Mouse (Mus musculus) heart, embryonic 12.5 days (tissue): ENCODE data around the gene Cela1. TPM values are rescaled to one million over a fixed set of nuclear protein-coding genes. Genes with fewer than 3 reads are reported as not detected.

Source experiments
- ATAC-seq: fragments of 200-750 bp; cut with Nextera tagmentation; 2 replicates; pipeline ENCODE4 v1.8.0; 2017; ENCODE audit warnings: moderate TSS enrichment, moderate library complexity; ENCODE audit not compliant: insufficient number of reproducible peaks, low FRiP score
- H3K27ac ChIP-seq: fragments of 300-500 bp; sonication (generic); 2 replicates; pipeline ENCODE4 v1.5.1; 2016; ENCODE audit warnings: mild to moderate bottlenecking, moderate library complexity; ENCODE audit not compliant: poor library complexity, severe bottlenecking
- H3K27me3 ChIP-seq: fragments of 300-500 bp; sonication (generic); replicated peaks from 2 replicates; pipeline ENCODE4 v1.6.1; 2016; ENCODE audit warnings: mild to moderate bottlenecking, moderate library complexity
- H3K36me3 ChIP-seq: fragments of 300-500 bp; sonication (generic); 2 replicates; pipeline ENCODE4 v1.6.1; 2016; ENCODE audit warnings: mild to moderate bottlenecking, moderate library complexity
- H3K4me1 ChIP-seq: fragments of 300-500 bp; sonication (generic); replicated peaks from 2 replicates; pipeline ENCODE4 v1.6.1; 2016; ENCODE audit warnings: mild to moderate bottlenecking
- H3K4me2 ChIP-seq: fragments of 300-500 bp; sonication (generic); 2 replicates; pipeline ENCODE4 v1.6.1; 2016; ENCODE audit warnings: mild to moderate bottlenecking, moderate library complexity
- H3K4me3 ChIP-seq: fragments of 300-500 bp; sonication (generic); 2 replicates; pipeline ENCODE4 v1.5.1; 2016; ENCODE audit warnings: mild to moderate bottlenecking
- H3K9ac ChIP-seq: fragments of 300-500 bp; sonication (generic); 2 replicates; pipeline ENCODE4 v1.6.1; 2016; ENCODE audit warnings: mild to moderate bottlenecking, moderate library complexity
- H3K9me3 ChIP-seq: fragments of 300-500 bp; sonication (generic); replicated peaks from 2 replicates; pipeline ENCODE4 v1.6.1; 2016; ENCODE audit warnings: mild to moderate bottlenecking, moderate library complexity
- WGBS: fragments of 180-500 bp; shearing (Covaris S2); methylation state at CpG from one replicate; pipeline ENCODE4 v1.1.7; 2016; 5-methylcytosine and 5-hydroxymethylcytosine counted together
- polyA plus RNA-seq: library from polyadenylated mRNA; unstranded; fragments of >200 nt; fragmentation: Nextera tagmentation; extraction: Ambion mirVana; gene quantifications from 2 replicates; pipeline ENCODE4 v1.2.1, GENCODE M21; 2016

The Cela1 gene
- polyA plus RNA-seq, 1 experiment from 2014 or later: 1.6 TPM

DNA sequence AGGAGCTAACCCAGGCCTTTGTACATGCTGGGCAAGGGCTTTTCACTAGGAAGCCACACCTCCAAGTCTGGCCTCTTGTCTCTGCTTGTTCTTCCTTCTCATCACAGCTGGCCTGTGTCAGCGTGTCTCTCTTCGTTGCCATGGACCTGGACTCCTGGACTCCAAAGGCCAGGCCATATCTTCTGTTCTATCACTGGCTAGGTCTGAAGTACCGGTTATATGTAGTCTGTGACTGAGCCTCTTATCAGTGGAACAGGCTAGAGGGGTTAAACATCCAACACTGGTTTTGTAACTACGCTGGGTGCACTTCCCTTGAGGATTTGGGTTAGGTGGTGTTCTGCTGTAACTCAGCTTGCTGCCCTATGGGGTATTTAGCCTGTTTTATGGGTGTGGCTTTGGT, 34.3 kb upstream of the Cela1 start:
- 34% methylated on average over 4 of the region's 4 CpGs for WGBS
- H3K9ac ChIP-seq: no peak overlapping the region
- no peak overlapping the region for H3K4me3 ChIP-seq
- no peaks in the 10 kb centered on the region for H3K36me3 ChIP-seq
- ATAC-seq: no peak
- H3K27me3 ChIP-seq: peaks cover 23% of the 10 kb centered on the region
- H3K4me1 ChIP-seq: no peaks in the 10 kb centered on the region
- no peak overlapping the region for H3K4me2 ChIP-seq
- no peak overlapping the region for H3K27ac ChIP-seq
- 0 out of 2 replicates have a peak, but pooled peaks cover 4% of the 10 kb centered on the region for H3K9me3 ChIP-seq

- Histone ChIP-seq H3K36me3 (no peaks in the 10 kb centered on the region), H3K4me1 (no peaks in the 10 kb centered on the region), H3K9ac (no peak overlapping the region), H3K27me3 (peaks cover 17% of the 10 kb centered on the region), H3K4me3 (no peak overlapping the region), H3K27ac (no peak overlapping the region), H3K9me3 (0 out of 2 replicates have a peak, but pooled peaks cover 4% of the 10 kb centered on the region), H3K4me2 (no peak overlapping the region)
- 88% methylated on average over 5 of the region's 5 CpGs for WGBS
- no peak for ATAC-seq
Measured at GRCm38 (mm10) chr15:100721445-100721844, 33.7 kb upstream of the Cela1 start.

- Histone ChIP-seq H3K4me1 (no peaks in the 10 kb centered on the region), H3K4me2 (no peak overlapping the region), H3K9ac (no peak overlapping the region), H3K27ac (no peak overlapping the region), H3K9me3 (0 out of 2 replicates have a peak, but pooled peaks cover 4% of the 10 kb centered on the region), H3K4me3 (no peak overlapping the region), H3K27me3 (peaks cover 16% of the 10 kb centered on the region), H3K36me3 (no peaks in the 10 kb centered on the region)
- no peak for ATAC-seq
- 83% methylated on average over 10 of the region's 10 CpGs for WGBS
Measured at GRCm38 (mm10) chr15:100720066-100720465, 32.3 kb upstream of the Cela1 start.

DNA sequence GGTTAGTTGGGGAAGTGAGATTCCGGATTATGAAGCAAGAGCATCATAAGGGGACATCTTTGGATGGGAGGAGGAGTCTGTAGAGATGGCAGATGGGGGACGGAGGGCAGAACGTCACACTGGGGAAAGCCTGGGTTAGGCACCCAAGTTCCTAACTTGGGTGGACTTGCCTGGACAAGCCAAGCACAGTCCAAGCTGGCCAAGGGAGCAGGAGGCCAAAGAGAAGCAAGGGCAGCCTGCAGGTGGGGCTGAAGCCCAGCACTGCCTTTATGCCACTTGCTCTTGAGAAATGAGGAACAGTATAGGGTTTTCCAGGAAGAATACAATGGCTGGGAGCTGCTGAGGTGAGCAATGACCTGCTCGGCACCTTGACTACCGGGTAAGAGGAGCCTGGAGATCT, 31.5 kb upstream of the Cela1 start:
- no peak overlapping the region for H3K4me3 ChIP-seq
- 0 out of 2 replicates have a peak, but pooled peaks cover 4% of the 10 kb centered on the region for H3K9me3 ChIP-seq
- H3K9ac ChIP-seq: no peak overlapping the region
- H3K4me1 ChIP-seq: no peaks in the 10 kb centered on the region
- ATAC-seq: no peak
- H3K36me3 ChIP-seq: no peaks in the 10 kb centered on the region
- peaks cover 14% of the 10 kb centered on the region for H3K27me3 ChIP-seq
- no peak overlapping the region for H3K27ac ChIP-seq
- H3K4me2 ChIP-seq: no peak overlapping the region
- 85% methylated on average over 5 of the region's 5 CpGs for WGBS

DNA sequence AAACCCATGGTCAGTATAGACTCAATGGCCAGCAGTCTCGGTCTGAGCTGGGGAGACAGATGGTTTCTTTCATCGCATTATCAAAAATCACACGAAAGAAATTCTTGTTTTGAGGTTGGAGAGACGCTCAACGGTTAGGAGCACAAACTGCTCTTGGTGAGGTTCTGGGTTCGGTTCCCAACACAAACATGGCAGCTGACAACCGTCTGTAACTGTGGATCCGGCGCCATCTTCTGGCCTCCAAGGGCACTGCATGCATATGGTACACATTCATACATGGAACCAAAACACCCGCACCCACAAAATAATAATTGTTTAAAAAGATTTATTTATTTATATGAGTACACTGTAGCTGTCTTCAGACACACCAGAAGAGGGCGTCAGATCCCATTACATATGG, 30.9 kb upstream of the Cela1 start:
- Histone ChIP-seq H3K4me3 (no peak overlapping the region), H3K27ac (no peak overlapping the region), H3K9ac (no peak overlapping the region), H3K9me3 (0 out of 2 replicates have a peak, but pooled peaks cover 4% of the 10 kb centered on the region), H3K36me3 (no peaks in the 10 kb centered on the region), H3K4me2 (no peak overlapping the region), H3K27me3 (peaks cover 11% of the 10 kb centered on the region), H3K4me1 (no peaks in the 10 kb centered on the region)
- no peak for ATAC-seq
- WGBS: 72% methylated on average over 11 of the region's 11 CpGs

DNA sequence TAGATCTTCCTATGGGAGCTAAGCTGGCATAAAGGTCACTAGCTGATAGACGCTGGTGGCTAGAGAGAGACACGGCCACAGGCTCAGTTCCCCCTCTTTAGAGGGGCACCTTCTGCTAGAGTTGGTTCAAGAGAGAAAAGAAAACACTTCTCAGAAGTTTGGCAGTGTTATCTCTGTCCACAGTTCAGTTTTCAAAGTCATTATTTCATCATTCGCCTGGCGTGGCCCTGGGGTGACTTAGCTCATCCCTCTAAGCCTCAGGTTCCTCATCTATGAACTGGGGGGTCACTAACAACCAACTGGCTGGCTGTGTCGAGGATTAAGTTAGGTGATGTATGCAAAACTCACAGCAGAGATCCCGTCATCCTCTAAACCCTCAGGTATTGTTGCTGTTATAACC, 30.2 kb upstream of the Cela1 start:
- ATAC-seq: no peak
- Histone ChIP-seq H3K4me1 (no peaks in the 10 kb centered on the region), H3K27me3 (peaks cover 11% of the 10 kb centered on the region), H3K27ac (no peak overlapping the region), H3K9ac (no peak overlapping the region), H3K36me3 (no peaks in the 10 kb centered on the region), H3K9me3 (0 out of 2 replicates have a peak, but pooled peaks cover 4% of the 10 kb centered on the region), H3K4me3 (no peak overlapping the region), H3K4me2 (no peak overlapping the region)
- 63% methylated on average over 6 of the region's 6 CpGs for WGBS

- H3K4me2 ChIP-seq: no peak overlapping the region
- H3K4me1 ChIP-seq: no peaks in the 10 kb centered on the region
- H3K9ac ChIP-seq: no peak overlapping the region
- peaks cover 8% of the 10 kb centered on the region; the same call in 1 of the 2 replicates for H3K9me3 ChIP-seq
- no peaks in the 10 kb centered on the region for H3K36me3 ChIP-seq
- ATAC-seq: no peak
- WGBS: 70% methylated on average over 9 of the region's 9 CpGs
- H3K4me3 ChIP-seq: no peak overlapping the region
- peaks cover 11% of the 10 kb centered on the region for H3K27me3 ChIP-seq
- no peak overlapping the region for H3K27ac ChIP-seq
Measured at GRCm38 (mm10) chr15:100715399-100715993, 27.8 kb upstream of the Cela1 start.

DNA sequence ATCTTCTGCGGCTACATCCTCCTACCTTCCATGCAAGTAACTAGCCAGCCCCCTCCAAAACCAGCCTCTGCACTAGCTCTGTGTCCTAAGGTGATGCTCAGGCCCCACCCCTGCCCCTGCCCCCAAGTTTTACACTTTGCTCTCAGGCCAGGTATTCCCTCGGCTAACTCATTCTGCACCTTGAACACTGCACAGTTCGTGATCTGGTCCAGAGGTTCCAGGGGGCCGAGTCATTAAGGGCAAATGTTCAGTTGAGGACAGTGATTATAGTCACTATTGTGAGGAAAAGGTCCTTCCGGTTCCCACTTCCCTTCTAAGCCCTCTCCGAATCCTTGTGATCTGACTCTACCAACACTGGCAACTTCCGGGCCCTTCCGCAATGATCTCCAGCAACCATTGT, 26.7 kb upstream of the Cela1 start:
- Histone ChIP-seq H3K9me3 (peaks cover 8% of the 10 kb centered on the region; the same call in 1 of the 2 replicates), H3K36me3 (no peaks in the 10 kb centered on the region), H3K4me3 (no peak overlapping the region), H3K27me3 (peaks cover 9% of the 10 kb centered on the region), H3K4me1 (no peaks in the 10 kb centered on the region), H3K4me2 (no peak overlapping the region), H3K9ac (no peak overlapping the region), H3K27ac (no peak overlapping the region)
- WGBS: 79% methylated on average over 8 of the region's 8 CpGs
- no peak for ATAC-seq

DNA sequence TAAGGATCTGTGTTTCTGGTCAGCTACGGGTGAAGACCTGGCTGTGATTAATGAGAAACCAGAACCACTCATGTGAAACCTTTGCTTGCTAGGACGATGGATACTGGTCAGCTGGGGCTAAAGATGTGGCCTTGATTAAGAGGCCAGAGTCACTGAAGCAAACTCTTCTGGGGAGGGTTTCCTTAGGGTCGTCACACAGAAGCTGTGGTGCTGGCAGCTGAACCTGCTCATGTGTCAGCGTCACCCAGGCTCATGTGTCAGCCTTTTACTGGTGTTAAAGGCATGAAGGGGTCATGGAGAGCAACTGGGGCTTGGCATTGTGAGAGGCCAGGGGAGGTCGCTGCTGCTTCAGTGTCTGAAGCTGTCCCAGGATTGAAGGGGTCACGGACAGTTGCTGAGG, 23.1 kb upstream of the Cela1 start:
- H3K9ac ChIP-seq: no peak overlapping the region
- H3K36me3 ChIP-seq: no peaks in the 10 kb centered on the region
- no peaks in the 10 kb centered on the region; the same call in 1 of the 2 replicates for H3K4me1 ChIP-seq
- H3K9me3 ChIP-seq: peaks cover 4% of the 10 kb centered on the region; the same call in 1 of the 2 replicates
- H3K27me3 ChIP-seq: peaks cover 4% of the 10 kb centered on the region; the same call in 1 of the 2 replicates
- no peak overlapping the region for H3K4me2 ChIP-seq
- H3K27ac ChIP-seq: no peak overlapping the region
- no peak for ATAC-seq
- no peak overlapping the region for H3K4me3 ChIP-seq
- 75% methylated on average over 6 of the region's 6 CpGs for WGBS

DNA sequence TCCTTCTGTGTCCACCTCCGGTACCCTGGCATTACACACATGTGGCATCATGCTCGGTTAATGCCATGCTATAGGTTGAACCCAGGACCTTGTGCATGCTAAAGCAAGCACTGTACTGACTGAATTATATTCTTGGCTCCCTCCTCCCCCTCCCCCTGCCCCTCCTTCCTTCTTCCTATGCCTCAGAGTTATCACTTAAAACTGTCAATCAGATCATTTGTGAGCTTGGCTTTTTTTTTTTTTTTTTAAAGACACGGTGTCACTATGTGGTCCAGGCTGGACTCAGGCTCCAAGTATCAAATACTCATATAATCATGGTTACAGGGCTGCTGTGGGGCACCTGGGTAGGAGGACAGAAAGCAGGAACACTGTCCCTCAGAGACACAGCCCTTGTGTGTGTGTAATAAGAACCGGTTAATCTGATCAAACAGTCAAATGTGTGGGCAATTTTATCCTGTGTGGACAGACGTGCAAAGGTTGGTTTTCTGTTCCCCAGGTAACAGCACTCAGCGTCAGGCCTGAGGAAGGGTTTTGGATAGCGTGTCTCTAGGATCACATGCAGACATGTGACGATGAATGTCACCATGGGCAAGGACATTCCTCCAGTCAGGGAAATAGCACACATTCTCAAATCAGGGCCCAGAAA, 20.8 kb upstream of the Cela1 start:
- WGBS: 64% methylated on average over 8 of the region's 8 CpGs

GRCm38 (mm10) chr15:100706226-100706625, 18.5 kb upstream of the Cela1 start:
- Histone ChIP-seq H3K4me3 (no peak overlapping the region), H3K9me3 (no peaks in the 10 kb centered on the region), H3K36me3 (no peaks in the 10 kb centered on the region), H3K9ac (no peak overlapping the region), H3K27me3 (peaks cover 33% of the 10 kb centered on the region), H3K4me1 (peaks cover 7% of the 10 kb centered on the region; the same call in 1 of the 2 replicates), H3K4me2 (no peak overlapping the region), H3K27ac (no peak overlapping the region)
- ATAC-seq: peak; percentile 33; the same call in 1 of the 2 replicates
- 34% methylated on average over 8 of the region's 8 CpGs for WGBS

More for the DNA sequence above, 20.8 kb upstream of the Cela1 start:
- ATAC-seq: no peak
- no peaks in the 10 kb centered on the region for H3K36me3 ChIP-seq
- no peak overlapping the region for H3K27ac ChIP-seq
- peaks cover 4% of the 10 kb centered on the region; the same call in 1 of the 2 replicates for H3K9me3 ChIP-seq
- H3K4me1 ChIP-seq: peaks cover 7% of the 10 kb centered on the region; the same call in 1 of the 2 replicates
- H3K27me3 ChIP-seq: peaks cover 19% of the 10 kb centered on the region
- no peak overlapping the region for H3K4me3 ChIP-seq
- no peak overlapping the region for H3K4me2 ChIP-seq
- H3K9ac ChIP-seq: no peak overlapping the region
